Mouse (Mus musculus) neural tube, embryonic 15.5 days (tissue): Measurements from ENCODE around the gene Cbfb. TPM values are rescaled to one million over a fixed set of nuclear protein-coding genes. Genes with fewer than 3 reads are reported as not detected.

Source experiments
- ATAC-seq: fragments of 200-750 bp; cut with Nextera tagmentation; 2 replicates; pipeline ENCODE4 v1.8.0; 2017; ENCODE audit warnings: mild to moderate bottlenecking, moderate TSS enrichment, moderate library complexity; ENCODE audit not compliant: low FRiP score
- H3K27ac ChIP-seq: fragments of 300-500 bp; sonication (generic); replicated peaks from 2 replicates; pipeline ENCODE4 v1.5.1; 2015; ENCODE audit warnings: mild to moderate bottlenecking, inconsistent platforms
- H3K27me3 ChIP-seq: fragments of 300-500 bp; sonication (generic); replicated peaks from 2 replicates; pipeline ENCODE4 v1.6.1; 2015; ENCODE audit warnings: inconsistent platforms
- H3K36me3 ChIP-seq: fragments of 300-500 bp; sonication (generic); 2 replicates; pipeline ENCODE4 v1.6.1; 2015; ENCODE audit warnings: inconsistent platforms
- H3K4me1 ChIP-seq: fragments of 300-500 bp; sonication (generic); 2 replicates; pipeline ENCODE4 v1.6.1; 2015; ENCODE audit warnings: inconsistent platforms
- H3K4me2 ChIP-seq: fragments of 300-500 bp; sonication (generic); 2 replicates; pipeline ENCODE4 v1.6.1; 2015; ENCODE audit warnings: inconsistent platforms, mild to moderate bottlenecking, moderate library complexity
- H3K4me3 ChIP-seq: fragments of 300-500 bp; sonication (generic); replicated peaks from 2 replicates; pipeline ENCODE4 v1.5.1; 2015; ENCODE audit warnings: mild to moderate bottlenecking, inconsistent platforms
- H3K9ac ChIP-seq: fragments of 300-500 bp; sonication (generic); replicated peaks from 2 replicates; pipeline ENCODE4 v1.6.1; 2015; ENCODE audit warnings: mild to moderate bottlenecking, inconsistent platforms
- H3K9me3 ChIP-seq: fragments of 300-500 bp; sonication (generic); replicated peaks from 2 replicates; pipeline ENCODE4 v1.6.1; 2016; ENCODE audit warnings: inconsistent platforms
- WGBS: fragments of 180-500 bp; shearing (Covaris S2); methylation state at CpG from one replicate; pipeline ENCODE4 v1.1.7; 2015; ENCODE audit warnings: mixed read lengths; 5-methylcytosine and 5-hydroxymethylcytosine counted together
- polyA plus RNA-seq: library from polyadenylated mRNA; unstranded; fragments of >200 nt; fragmentation: Nextera tagmentation; extraction: Ambion mirVana; gene quantifications from 2 replicates; pipeline ENCODE4 v1.2.1, GENCODE M21; 2015

The Cbfb gene
- polyA plus RNA-seq, 1 experiment from 2014 or later: 34.0 TPM

DNA sequence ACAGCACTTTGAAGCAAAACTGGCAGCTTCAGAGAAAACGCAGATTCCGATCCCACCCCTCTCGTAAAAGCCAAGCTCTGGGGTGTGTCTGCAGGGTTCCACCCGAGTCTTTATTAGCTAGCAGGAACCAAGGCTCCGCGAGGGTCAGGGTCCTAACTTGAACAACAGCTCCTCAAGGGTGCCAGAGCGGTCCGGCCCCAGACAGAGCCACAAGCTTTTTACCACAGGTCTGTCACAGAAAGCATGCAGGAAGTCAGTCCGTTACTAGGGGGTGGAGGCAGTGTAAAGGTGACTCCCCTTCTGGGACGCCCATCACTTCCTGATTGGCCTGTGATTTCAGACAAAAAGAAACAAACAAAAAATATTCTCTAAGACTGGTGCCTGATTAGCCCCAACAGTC, 94.7 kb downstream of the Cbfb start:
- Histone ChIP-seq H3K27ac (no peak overlapping the region), H3K9me3 (no peaks in the 10 kb centered on the region), H3K27me3 (peaks cover 91% of the 10 kb centered on the region), H3K4me1 (peaks cover 46% of the 10 kb centered on the region), H3K4me2 (peak overlapping the region; percentile 92), H3K4me3 (peak overlapping the region; percentile 64), H3K9ac (no peak overlapping the region), H3K36me3 (no peaks in the 10 kb centered on the region)
- WGBS: 4% methylated on average over 10 of the region's 10 CpGs
- ATAC-seq: no peak

GRCm38 (mm10) chr8:105266775-105267174, 96.3 kb downstream of the Cbfb start:
- H3K4me2 ChIP-seq: peak overlapping the region; percentile 3; the same call in 1 of the 2 replicates
- no peak overlapping the region for H3K27ac ChIP-seq
- H3K9ac ChIP-seq: no peak overlapping the region
- no peaks in the 10 kb centered on the region for H3K9me3 ChIP-seq
- no peaks in the 10 kb centered on the region for H3K36me3 ChIP-seq
- no peak overlapping the region for H3K4me3 ChIP-seq
- WGBS: 13% methylated on average over 13 of the region's 13 CpGs
- peaks cover 91% of the 10 kb centered on the region for H3K27me3 ChIP-seq
- H3K4me1 ChIP-seq: peaks cover 56% of the 10 kb centered on the region
- ATAC-seq: no peak

Other genes with a start within 250 kb of the Cbfb start
- gene Ces2e, start 244.4 kb upstream of the Cbfb start, polyA plus RNA-seq: 0.19 TPM in 1 of 2 replicates, not detected in the other
- 0.13 TPM in 1 of 2 replicates, not detected in the other for gene Ces2f, start 223.3 kb upstream of the Cbfb start, polyA plus RNA-seq
- gene Ces2g, start 209.0 kb upstream of the Cbfb start, polyA plus RNA-seq: 0.12 and 0.40 TPM in 2 replicates
- gene Ces2h, start 169.8 kb upstream of the Cbfb start, polyA plus RNA-seq: not detected in 2 replicates
- not detected in 2 replicates for gene Ces3a, start 122.1 kb upstream of the Cbfb start, polyA plus RNA-seq
- gene Ces3b, start 86.9 kb upstream of the Cbfb start, polyA plus RNA-seq: not detected in 2 replicates
- 0.18 TPM in 1 of 2 replicates, not detected in the other for gene Ces4a, start 38.9 kb upstream of the Cbfb start, polyA plus RNA-seq
- 27.7 and 30.3 TPM in 2 replicates for gene D230025D16Rik, start 54.5 kb downstream of the Cbfb start, polyA plus RNA-seq
- gene B3gnt9, start 84.5 kb downstream of the Cbfb start, polyA plus RNA-seq: 12.3 and 12.4 TPM in 2 replicates
- 20.7 and 24.3 TPM in 2 replicates for gene Tradd, start 93.9 kb downstream of the Cbfb start, polyA plus RNA-seq
- gene Fbxl8, start 94.0 kb downstream of the Cbfb start, polyA plus RNA-seq: 1.9 and 3.0 TPM in 2 replicates
- gene Hsf4, start 99.1 kb downstream of the Cbfb start, polyA plus RNA-seq: 0.45 and 0.92 TPM in 2 replicates
- gene Nol3, start 105.5 kb downstream of the Cbfb start, polyA plus RNA-seq: 5.7 and 6.2 TPM in 2 replicates
- 104 and 122 TPM in 2 replicates for gene 4931428F04Rik, start 119.2 kb downstream of the Cbfb start, polyA plus RNA-seq
- gene Exoc3l, start 125.4 kb downstream of the Cbfb start, polyA plus RNA-seq: 10.6 and 11.3 TPM in 2 replicates
- gene E2f4, start 127.0 kb downstream of the Cbfb start, polyA plus RNA-seq: 41.6 and 61.6 TPM in 2 replicates
- 1.1 and 4.7 TPM in 2 replicates for gene Elmo3, start 134.9 kb downstream of the Cbfb start, polyA plus RNA-seq
- 0.55 and 1.2 TPM in 2 replicates for gene Lrrc29, start 155.6 kb downstream of the Cbfb start, polyA plus RNA-seq
- 141 and 159 TPM in 2 replicates for gene Tmem208, start 155.7 kb downstream of the Cbfb start, polyA plus RNA-seq
- gene Fhod1, start 177.3 kb downstream of the Cbfb start, polyA plus RNA-seq: 0.79 and 0.89 TPM in 2 replicates
- gene Slc9a5, start 178.2 kb downstream of the Cbfb start, polyA plus RNA-seq: 9.4 and 10.9 TPM in 2 replicates
- gene Plekhg4, start 202.6 kb downstream of the Cbfb start, polyA plus RNA-seq: 1.7 and 2.4 TPM in 2 replicates
- gene Kctd19, start 242.8 kb downstream of the Cbfb start, polyA plus RNA-seq: not detected in 2 replicates
- 0.23 and 0.27 TPM in 2 replicates for gene Lrrc36, start 242.9 kb downstream of the Cbfb start, polyA plus RNA-seq